Mouse (Mus musculus): ENCODE measurements around the gene Ppm1h.

DNA sequence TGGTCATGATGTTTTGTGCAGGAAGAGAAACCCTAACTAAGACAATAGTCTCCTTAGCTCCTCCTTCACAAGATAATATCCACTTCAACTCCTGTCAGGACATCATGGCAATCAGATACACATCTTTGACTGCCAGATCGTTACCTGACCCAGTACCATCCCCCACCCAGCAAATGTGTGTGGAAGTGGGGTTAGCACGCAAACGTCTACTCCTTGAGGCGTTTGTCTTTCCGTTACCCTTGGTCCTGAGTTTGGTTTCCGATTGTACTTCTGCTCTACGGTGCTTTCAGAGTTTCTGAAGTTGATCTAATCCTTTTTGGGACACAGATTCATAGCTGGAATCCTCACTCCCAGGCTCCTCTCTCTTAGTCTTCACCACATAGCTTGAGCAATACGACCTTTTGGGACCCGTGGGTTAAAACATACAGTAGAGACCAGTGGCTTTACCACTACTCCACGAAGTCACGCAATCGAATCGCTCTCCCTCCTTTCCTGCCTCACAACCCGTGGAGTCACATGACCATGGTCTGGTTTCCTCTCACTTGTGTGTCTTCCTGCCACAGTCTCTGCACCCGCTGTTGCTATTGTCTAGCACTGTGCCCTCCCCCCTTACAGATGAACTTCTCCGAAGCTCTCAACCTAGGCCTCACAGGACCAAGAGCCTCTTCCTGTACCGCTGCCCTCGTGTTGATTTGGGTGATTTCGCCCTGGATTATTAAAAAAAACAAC lies 121.6 kb downstream of the Ppm1h start:
- TF ChIP-seq CTCF (IDR thresholded peaks at IDR 0.05; ENCODE audit: low read depth) = no peak
- TF ChIP-seq EP300 (IDR thresholded peaks at IDR 0.05; ENCODE audit: low read depth) = no peak
